Mouse (Mus musculus): ENCODE data around the gene Hmces. TPM values are rescaled to one million over a fixed set of nuclear protein-coding genes. Genes with fewer than 3 reads are reported as not detected.
"Not testable (repeated sequence)": the region's sequence is repeated elsewhere in the genome, so short reads cannot be mapped to it uniquely, and the experiment has no call there.

The Hmces gene
- total and polyA plus RNA-seq, 2 experiments from 2014 or later: 22.5 to 36.8 TPM

- no peak overlapping the region for H3K27ac ChIP-seq
- H3K9ac ChIP-seq (replicated peaks; ENCODE audit: low read length): no peak overlapping the region
- no peaks in the 10 kb centered on the region for H3K4me1 ChIP-seq (ENCODE audit: insufficient read depth, low read length)
- ATAC-seq (no peak), DNase-seq (ENCODE audit: low spot score) (no peak)
- H3K4me3 ChIP-seq (ENCODE audit: low read length): no peak overlapping the region
- peaks cover 18% of the 10 kb centered on the region for H3K36me3 ChIP-seq (ENCODE audit: insufficient read depth, low read length)
- TF ChIP-seq CTCF (IDR thresholded peaks at IDR 0.05; ENCODE audit: low read depth): no peak
- WGBS: 77% methylated on average over 3 of the region's 3 CpGs
- no peaks in the 10 kb centered on the region for H3K9me3 ChIP-seq (ENCODE audit: low read length)
- no peaks in the 10 kb centered on the region for H3K27me3 ChIP-seq (ENCODE audit: insufficient read depth, low read length)
- H3K4me2 ChIP-seq (ENCODE audit: low read depth, low read length): no peak overlapping the region
These were observed 25.2 kb downstream of the Hmces start for GRCm38 (mm10) chr6:87938941-87939340.

- DNase-seq (ENCODE audit: low spot score) (no peak), ATAC-seq (no peak)
- no peaks in the 10 kb centered on the region for H3K4me1 ChIP-seq (ENCODE audit: insufficient read depth, low read length)
- no peaks in the 10 kb centered on the region for H3K36me3 ChIP-seq (ENCODE audit: insufficient read depth, low read length)
- H3K4me3 ChIP-seq (ENCODE audit: low read length): no peak overlapping the region
- 89% methylated on average over 7 of the region's 7 CpGs for whole genome bisulfite sequencing
- H3K9me3 ChIP-seq (ENCODE audit: low read length): 0 out of 2 replicates have a peak, but pooled peaks cover 2% of the 10 kb centered on the region
- no peak overlapping the region for H3K4me2 ChIP-seq (ENCODE audit: low read depth, low read length)
- H3K27ac ChIP-seq: no peak overlapping the region
- H3K9ac ChIP-seq (replicated peaks; ENCODE audit: low read length): no peak overlapping the region
- H3K27me3 ChIP-seq (ENCODE audit: insufficient read depth, low read length): no peaks in the 10 kb centered on the region
- TF ChIP-seq CTCF (IDR thresholded peaks at IDR 0.05; ENCODE audit: low read depth): no peak
These were observed 28.4 kb downstream of the Hmces start for GRCm38 (mm10) chr6:87942179-87942578.

GRCm38 (mm10) chr6:87962457-87962856 is 48.7 kb downstream of the Hmces start:
- 72% methylated on average over 4 of the region's 4 CpGs for WGBS
- not testable (repeated sequence) for H3K27me3 ChIP-seq (ENCODE audit: insufficient read depth, low read length); H3K4me3 ChIP-seq (ENCODE audit: low read length); H3K36me3 ChIP-seq (ENCODE audit: insufficient read depth, low read length); H3K9ac ChIP-seq (replicated peaks; ENCODE audit: low read length); H3K9me3 ChIP-seq (ENCODE audit: low read length); H3K4me2 ChIP-seq (ENCODE audit: low read depth, low read length); DNase-seq (ENCODE audit: low spot score); H3K4me1 ChIP-seq (ENCODE audit: insufficient read depth, low read length); ATAC-seq; H3K27ac ChIP-seq

GRCm38 (mm10) chr6:87970041-87970440 is 56.3 kb downstream of the Hmces start:
- Histone ChIP-seq H3K36me3 (ENCODE audit: insufficient read depth, low read length) (no peaks in the 10 kb centered on the region), H3K4me3 (ENCODE audit: low read length) (no peak overlapping the region), H3K9me3 (ENCODE audit: low read length) (no peaks in the 10 kb centered on the region), H3K27me3 (ENCODE audit: insufficient read depth, low read length) (no peaks in the 10 kb centered on the region), H3K27ac (no peak overlapping the region), H3K9ac (replicated peaks; ENCODE audit: low read length) (no peak overlapping the region), H3K4me2 (ENCODE audit: low read depth, low read length) (no peak overlapping the region), H3K4me1 (ENCODE audit: insufficient read depth, low read length) (no peaks in the 10 kb centered on the region)
- 10% methylated on average over 2 of the region's 2 CpGs for WGBS
- no peak for DNase-seq (ENCODE audit: low spot score)
- no peak for TF ChIP-seq CTCF (IDR thresholded peaks at IDR 0.05; ENCODE audit: low read depth)
- ATAC-seq: no peak

- H3K36me3 ChIP-seq (ENCODE audit: insufficient read depth, low read length): peaks cover 4% of the 10 kb centered on the region; the same call in 1 of the 2 replicates
- peak overlapping the region; percentile 85 for H3K4me2 ChIP-seq (ENCODE audit: low read depth, low read length)
- DNase-seq (ENCODE audit: low spot score) (no peak), ATAC-seq (no peak)
- H3K27ac ChIP-seq: peak overlapping the region; percentile 87; the same call in 1 of the 2 replicates
- peaks cover 8% of the 10 kb centered on the region; the same call in 1 of the 2 replicates for H3K4me1 ChIP-seq (ENCODE audit: insufficient read depth, low read length)
- H3K9me3 ChIP-seq (ENCODE audit: low read length): no peaks in the 10 kb centered on the region
- H3K9ac ChIP-seq (replicated peaks; ENCODE audit: low read length): no peak overlapping the region
- no peak for TF ChIP-seq CTCF (IDR thresholded peaks at IDR 0.05; ENCODE audit: low read depth)
- no peaks in the 10 kb centered on the region for H3K27me3 ChIP-seq (ENCODE audit: insufficient read depth, low read length)
- peak overlapping the region; percentile 71; the same call in 1 of the 2 replicates for H3K4me3 ChIP-seq (ENCODE audit: low read length)
- 68% methylated on average over 3 of the region's 3 CpGs for WGBS
These were observed 66.0 kb downstream of the Hmces start for GRCm38 (mm10) chr6:87979728-87980127.

- no peaks in the 10 kb centered on the region for H3K9me3 ChIP-seq (ENCODE audit: low read length)
- peak; percentile 95 for DNase-seq (ENCODE audit: low spot score)
- H3K36me3 ChIP-seq (ENCODE audit: insufficient read depth, low read length): peaks cover 9% of the 10 kb centered on the region; the same call in 1 of the 2 replicates
- ATAC-seq: peak; percentile 92
- H3K9ac ChIP-seq (replicated peaks; ENCODE audit: low read length): peak overlapping the region; percentile 70
- peak overlapping the region; percentile 71 for H3K4me3 ChIP-seq (ENCODE audit: low read length)
- peaks cover 8% of the 10 kb centered on the region; the same call in 1 of the 2 replicates for H3K4me1 ChIP-seq (ENCODE audit: insufficient read depth, low read length)
- H3K27ac ChIP-seq: peak overlapping the region; percentile 87
- H3K4me2 ChIP-seq (ENCODE audit: low read depth, low read length): peak overlapping the region; percentile 85
- TF ChIP-seq CTCF (IDR thresholded peaks at IDR 0.05; ENCODE audit: low read depth): peak; percentile 73
- WGBS: 1% methylated on average over 57 of the region's 66 CpGs
- H3K27me3 ChIP-seq (ENCODE audit: insufficient read depth, low read length): no peaks in the 10 kb centered on the region
These were observed 66.8 kb downstream of the Hmces start for GRCm38 (mm10) chr6:87980374-87981029.

- H3K36me3 ChIP-seq (ENCODE audit: insufficient read depth, low read length): peaks cover 9% of the 10 kb centered on the region; the same call in 1 of the 2 replicates
- peak overlapping the region; percentile 85 for H3K4me2 ChIP-seq (ENCODE audit: low read depth, low read length)
- no peaks in the 10 kb centered on the region for H3K9me3 ChIP-seq (ENCODE audit: low read length)
- H3K27ac ChIP-seq: peak overlapping the region; percentile 87
- peak overlapping the region; percentile 71 for H3K4me3 ChIP-seq (ENCODE audit: low read length)
- peak overlapping the region; percentile 70 for H3K9ac ChIP-seq (replicated peaks; ENCODE audit: low read length)
- peak; percentile 4; the same call in 1 of the 2 replicates for ATAC-seq
- no peak for TF ChIP-seq CTCF (IDR thresholded peaks at IDR 0.05; ENCODE audit: low read depth)
- H3K27me3 ChIP-seq (ENCODE audit: insufficient read depth, low read length): no peaks in the 10 kb centered on the region
- peaks cover 8% of the 10 kb centered on the region; the same call in 1 of the 2 replicates for H3K4me1 ChIP-seq (ENCODE audit: insufficient read depth, low read length)
- DNase-seq (ENCODE audit: low spot score): peak; percentile 49
- under 1% methylated on average over 46 of the region's 56 CpGs for WGBS
These were observed 67.3 kb downstream of the Hmces start for GRCm38 (mm10) chr6:87981030-87981485.
